Mouse (Mus musculus) hematopoietic stem cell, adult 5-6 weeks (primary cell): ENCODE data around the gene 9230112D13Rik. TPM values are rescaled to one million over a fixed set of nuclear protein-coding genes. Genes with fewer than 3 reads are reported as not detected.

ENCODE experiments used
- total RNA-seq: library from RNA; stranded (forward); fragments of 172-1452, 232-1000 nt; gene quantifications from 2 replicates; pipeline ENCODE4 v1.2.3, GENCODE M21; 2017

9230112D13Rik gene
- total RNA-seq, 1 experiment from 2014 or later, result not detected

Other genes starting within 250 kb of the 9230112D13Rik start
- 17.9 and 24.0 TPM in 2 replicates for gene Shld2, start 212.3 kb downstream of the 9230112D13Rik start, total RNA-seq
- 88.9 and 91.3 TPM in 2 replicates for gene Glud1, start 212.1 kb downstream of the 9230112D13Rik start, total RNA-seq
- gene Fam25c, start 167.4 kb downstream of the 9230112D13Rik start, total RNA-seq, result not detected in 2 replicates
- gene Sncg, start 148.0 kb downstream of the 9230112D13Rik start, total RNA-seq, result not detected in 2 replicates
- gene Mmrn2, start 147.3 kb downstream of the 9230112D13Rik start, total RNA-seq, result not detected in 2 replicates
- gene Bmpr1a, start 19.5 kb downstream of the 9230112D13Rik start, total RNA-seq, result 1.7 and 2.2 TPM in 2 replicates
- 0.05 TPM in 1 of 2 replicates, not detected in the other for gene Ldb3, start 65.9 kb upstream of the 9230112D13Rik start, total RNA-seq
- gene Opn4, start 77.3 kb upstream of the 9230112D13Rik start, total RNA-seq, result not detected in 2 replicates
- 135 and 146 TPM in 2 replicates for gene Wapl, start 151.1 kb upstream of the 9230112D13Rik start, total RNA-seq